Mouse (Mus musculus) liver, adult 2 months (tissue): ENCODE results near the gene Nfic. TPM values are rescaled to one million over a fixed set of nuclear protein-coding genes. Genes with fewer than 3 reads are reported as not detected.

Experiments used
- DNase-seq: peaks from one replicate; pipeline ENCODE4 v3.0.0-alpha.2; 2011; ENCODE audit warnings: low read depth, low spot score; ENCODE audit errors: extremely low read depth
- H3K27ac ChIP-seq: fragments of 200-500 bp; replicated peaks from 2 replicates; pipeline ENCODE4 v1.5.1; 2012; ENCODE audit warnings: low read depth, mild to moderate bottlenecking, control low read depth, inconsistent platforms, low read length; ENCODE audit not compliant: insufficient read depth
- H3K27me3 ChIP-seq: fragments of 200-500 bp; 2 replicates; pipeline ENCODE4 v1.6.1; 2012; ENCODE audit warnings: mild to moderate bottlenecking, moderate library complexity, low read length, inconsistent platforms; ENCODE audit not compliant: control insufficient read depth, insufficient read depth
- H3K36me3 ChIP-seq: fragments of 200-500 bp; 2 replicates; pipeline ENCODE4 v1.6.1; 2012; ENCODE audit warnings: low read length, inconsistent platforms; ENCODE audit not compliant: control insufficient read depth, insufficient read depth
- H3K4me1 ChIP-seq: fragments of 200-500 bp; 2 replicates; pipeline ENCODE4 v1.6.1; 2011; ENCODE audit warnings: low read length; ENCODE audit not compliant: control insufficient read depth, insufficient read depth
- H3K4me3 ChIP-seq: fragments of 200-500 bp; 2 replicates; pipeline ENCODE4 v1.5.1; 2011; ENCODE audit warnings: low read depth, mild to moderate bottlenecking, control low read depth, low read length, moderate library complexity; ENCODE audit not compliant: insufficient read depth
- H3K79me2 ChIP-seq: fragments of 200-500 bp; 2 replicates; pipeline ENCODE4 v1.6.1; 2012; ENCODE audit warnings: inconsistent platforms, mild to moderate bottlenecking, low read length, moderate library complexity; ENCODE audit not compliant: control insufficient read depth, insufficient read depth
- H3K9ac ChIP-seq: fragments of 200-500 bp; 2 replicates; pipeline ENCODE4 v1.6.1; 2012; ENCODE audit warnings: low read depth, mild to moderate bottlenecking, control low read depth, inconsistent platforms, low read length
- CTCF ChIP-seq: fragments of 200-500 bp; IDR thresholded peaks from 2 replicates; pipeline ENCODE4 v1.5.1; 2011; ENCODE audit warnings: low read depth, low read length, control low read depth
- POLR2A ChIP-seq: fragments of 200-500 bp; IDR thresholded peaks from 2 replicates; pipeline ENCODE4 v1.6.1; 2011; ENCODE audit warnings: low read length, control low read depth; ENCODE audit not compliant: insufficient read depth; ENCODE audit errors: extremely low read depth
- WGBS: fragments of 180-500 bp; shearing (Covaris S2); methylation state at CpG from one replicate; pipeline ENCODE4 v1.1.7; 2018; 5-methylcytosine and 5-hydroxymethylcytosine counted together
- polyA plus RNA-seq: library from polyadenylated mRNA; depleted of rRNA; stranded (reverse); fragments of >200 nt; gene quantifications from 2 replicates; pipeline ENCODE4 v1.2.3, GENCODE M21; 2012
- total RNA-seq: library from RNA; depleted of rRNA; stranded (reverse); fragments of >200 nt; gene quantifications from 2 replicates; pipeline ENCODE4 v1.2.3, GENCODE M21; 2014

The Nfic gene
- total and polyA plus RNA-seq, 2 experiments = 7.4 to 32.8 TPM

GRCm38 (mm10) chr10:81404720-81405119, 50.7 kb downstream of the Nfic start:
- Histone ChIP-seq H3K27me3 (no peaks in the 10 kb centered on the region), H3K79me2 (peaks cover 6% of the 10 kb centered on the region; the same call in 1 of the 2 replicates), H3K4me3 (no peak overlapping the region), H3K36me3 (peaks cover 25% of the 10 kb centered on the region; the same call in 1 of the 2 replicates), H3K9ac (no peak overlapping the region), H3K4me1 (peaks cover 20% of the 10 kb centered on the region), H3K27ac (no peak overlapping the region)
- no peak for DNase-seq
- TF ChIP-seq CTCF (no peak), POLR2A (no peak)
- 78% methylated on average over 18 of the region's 18 CpGs for WGBS

GRCm38 (mm10) chr10:81404082-81404481, 51.4 kb downstream of the Nfic start:
- Histone ChIP-seq H3K9ac (no peak overlapping the region), H3K27me3 (no peaks in the 10 kb centered on the region), H3K27ac (no peak overlapping the region), H3K4me1 (peaks cover 13% of the 10 kb centered on the region), H3K79me2 (peaks cover 6% of the 10 kb centered on the region; the same call in 1 of the 2 replicates), H3K36me3 (peaks cover 30% of the 10 kb centered on the region; the same call in 1 of the 2 replicates), H3K4me3 (no peak overlapping the region)
- WGBS = 66% methylated on average over 9 of the region's 9 CpGs
- no peak for TF ChIP-seq POLR2A
- no peak for TF ChIP-seq CTCF
- DNase-seq = no peak

- DNase-seq = no peak
- Histone ChIP-seq H3K27me3 (no peaks in the 10 kb centered on the region), H3K36me3 (peaks cover 30% of the 10 kb centered on the region; the same call in 1 of the 2 replicates), H3K9ac (no peak overlapping the region), H3K4me3 (no peak overlapping the region), H3K4me1 (peaks cover 11% of the 10 kb centered on the region), H3K79me2 (peaks cover 6% of the 10 kb centered on the region; the same call in 1 of the 2 replicates), H3K27ac (no peak overlapping the region)
- 82% methylated on average over 10 of the region's 10 CpGs for WGBS
- TF ChIP-seq POLR2A (no peak), CTCF (no peak)
Observed at GRCm38 (mm10) chr10:81403511-81403910, 51.9 kb downstream of the Nfic start.

GRCm38 (mm10) chr10:81402227-81402765, 53.1 kb downstream of the Nfic start:
- no peak overlapping the region for H3K9ac ChIP-seq
- no peak for DNase-seq
- H3K36me3 ChIP-seq = peaks cover 26% of the 10 kb centered on the region; the same call in 1 of the 2 replicates
- H3K27ac ChIP-seq = peak overlapping the region; percentile 24; the same call in 1 of the 2 replicates
- 67% methylated on average over 7 of the region's 7 CpGs for WGBS
- H3K4me3 ChIP-seq = no peak overlapping the region
- no peaks in the 10 kb centered on the region for H3K27me3 ChIP-seq
- peaks cover 7% of the 10 kb centered on the region; the same call in 1 of the 2 replicates for H3K4me1 ChIP-seq
- TF ChIP-seq POLR2A = no peak
- TF ChIP-seq CTCF = no peak
- H3K79me2 ChIP-seq = 0 out of 2 replicates have a peak, but pooled peaks cover 6% of the 10 kb centered on the region

- Histone ChIP-seq H3K27ac (peak overlapping the region; percentile 27), H3K36me3 (peaks cover 24% of the 10 kb centered on the region; the same call in 1 of the 2 replicates), H3K4me3 (peak overlapping the region; percentile 29; the same call in 1 of the 2 replicates), H3K79me2 (0 out of 2 replicates have a peak, but pooled peaks cover 6% of the 10 kb centered on the region), H3K4me1 (peaks cover 7% of the 10 kb centered on the region; the same call in 1 of the 2 replicates), H3K27me3 (no peaks in the 10 kb centered on the region), H3K9ac (no peak overlapping the region)
- 55% methylated on average over 18 of the region's 18 CpGs for WGBS
- no peak for DNase-seq
- TF ChIP-seq POLR2A = 0 out of 2 replicates have a peak, but pooled peaks have one; percentile 17
- no peak for TF ChIP-seq CTCF
Observed at GRCm38 (mm10) chr10:81401521-81402226, 53.8 kb downstream of the Nfic start.

GRCm38 (mm10) chr10:81401205-81401520, 54.3 kb downstream of the Nfic start:
- no peak overlapping the region for H3K4me3 ChIP-seq
- H3K36me3 ChIP-seq = peaks cover 21% of the 10 kb centered on the region; the same call in 1 of the 2 replicates
- DNase-seq = no peak
- H3K9ac ChIP-seq = no peak overlapping the region
- H3K27me3 ChIP-seq = no peaks in the 10 kb centered on the region
- H3K4me1 ChIP-seq = peaks cover 7% of the 10 kb centered on the region; the same call in 1 of the 2 replicates
- TF ChIP-seq CTCF (no peak), POLR2A (no peak)
- 72% methylated on average over 10 of the region's 10 CpGs for WGBS
- H3K27ac ChIP-seq = peak overlapping the region; percentile 27
- H3K79me2 ChIP-seq = 0 out of 2 replicates have a peak, but pooled peaks cover 3% of the 10 kb centered on the region
